Mouse (Mus musculus): Measurements from ENCODE around the gene Rassf6. TPM values are rescaled to one million over a fixed set of nuclear protein-coding genes. Genes with fewer than 3 reads are reported as not detected.

Gene Rassf6
- polyA plus RNA-seq, 1 experiment = 0.12 TPM

DNA sequence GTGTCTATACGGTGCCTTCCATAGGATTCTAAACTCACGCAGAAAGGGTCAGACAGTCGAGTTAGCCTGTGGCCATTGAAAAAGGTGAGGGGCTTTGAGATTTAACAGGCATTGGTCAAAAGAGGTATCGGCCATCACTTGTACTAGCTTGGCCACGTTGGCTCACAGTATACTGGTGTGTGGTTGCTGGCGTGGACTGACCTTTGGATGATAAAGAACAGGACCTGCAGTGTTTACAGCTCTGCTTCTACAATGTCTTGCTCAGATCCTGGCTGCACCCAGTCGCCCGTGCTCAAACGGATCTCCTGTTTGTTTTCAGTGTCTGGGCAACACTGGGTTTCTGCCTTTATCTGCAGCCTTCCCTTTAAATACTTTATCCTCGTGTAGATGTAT lies 757 bp upstream of the Rassf6 start:
- Histone ChIP-seq H3K4me3 (ENCODE audit: insufficient read depth, poor library complexity, severe bottlenecking) (no peak overlapping the region), H3K79me3 (ENCODE audit: low read depth) (no peaks in the 10 kb centered on the region), H3K27me3 (ENCODE audit: control insufficient read depth, insufficient read depth, insufficient read length) (no peaks in the 10 kb centered on the region), H3ac (ENCODE audit: control insufficient read depth, insufficient read length, low read depth) (no peak overlapping the region), H3K36me3 (ENCODE audit: control insufficient read depth, insufficient read depth) (no peaks in the 10 kb centered on the region), H3K79me2 (ENCODE audit: control insufficient read depth, insufficient read depth) (no peaks in the 10 kb centered on the region)
- TF ChIP-seq FOSL1 (IDR thresholded peaks at IDR 0.05; ENCODE audit: insufficient read depth, low read length, poor library complexity, severe bottlenecking) (no peak), MAX (IDR thresholded peaks at IDR 0.05) (no peak), USF1 (IDR thresholded peaks at IDR 0.05; ENCODE audit: low read depth) (no peak), MYOD1 (IDR thresholded peaks at IDR 0.05; ENCODE audit: control insufficient read depth, insufficient read length, low read depth) (no peak), CEBPB (IDR thresholded peaks at IDR 0.05; ENCODE audit: low read depth) (no peak), MYOG (IDR thresholded peaks at IDR 0.05; ENCODE audit: control insufficient read depth, extremely low read depth, insufficient read length) (no peak), CTCF (IDR thresholded peaks at IDR 0.05; ENCODE audit: control insufficient read depth, insufficient read depth, insufficient read length) (no peak)

DNA sequence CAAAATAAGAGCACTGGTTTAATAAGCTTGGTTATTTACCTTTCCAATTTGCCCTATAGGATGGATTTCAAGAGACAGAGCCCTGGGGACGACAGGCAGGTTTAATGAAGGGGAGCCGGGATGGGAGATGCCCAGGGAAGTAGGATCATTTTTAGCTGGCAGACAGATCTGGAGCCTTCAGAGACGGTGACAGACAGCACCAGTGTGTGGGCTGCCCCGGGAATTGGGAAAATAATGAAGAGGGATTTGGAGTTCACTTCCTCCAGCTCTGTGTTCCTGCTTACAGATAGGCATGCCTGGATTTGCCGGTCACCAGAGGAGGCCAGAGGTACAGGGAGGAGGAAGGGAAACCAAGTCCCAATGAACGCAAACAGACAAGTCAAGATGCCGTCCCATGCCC lies 5.6 kb downstream of the Rassf6 start:
- no peaks in the 10 kb centered on the region for H3K79me2 ChIP-seq (ENCODE audit: control insufficient read depth, insufficient read depth)
- H3K79me3 ChIP-seq (ENCODE audit: low read depth) = no peaks in the 10 kb centered on the region
- H3ac ChIP-seq (ENCODE audit: control insufficient read depth, insufficient read length, low read depth) = no peak overlapping the region
- H3K4me3 ChIP-seq (ENCODE audit: insufficient read depth, poor library complexity, severe bottlenecking) = no peak overlapping the region
- no peaks in the 10 kb centered on the region for H3K27me3 ChIP-seq (ENCODE audit: control insufficient read depth, insufficient read depth, insufficient read length)
- TF ChIP-seq USF1 (IDR thresholded peaks at IDR 0.05; ENCODE audit: low read depth) (no peak), MAX (IDR thresholded peaks at IDR 0.05) (no peak), MYOD1 (IDR thresholded peaks at IDR 0.05; ENCODE audit: control insufficient read depth, insufficient read length, low read depth) (no peak), CTCF (IDR thresholded peaks at IDR 0.05; ENCODE audit: control insufficient read depth, insufficient read depth, insufficient read length) (no peak), FOSL1 (IDR thresholded peaks at IDR 0.05; ENCODE audit: insufficient read depth, low read length, poor library complexity, severe bottlenecking) (no peak), CEBPB (IDR thresholded peaks at IDR 0.05; ENCODE audit: low read depth) (no peak), MYOG (IDR thresholded peaks at IDR 0.05; ENCODE audit: control insufficient read depth, extremely low read depth, insufficient read length) (no peak)
- H3K36me3 ChIP-seq (ENCODE audit: control insufficient read depth, insufficient read depth) = no peaks in the 10 kb centered on the region

DNA sequence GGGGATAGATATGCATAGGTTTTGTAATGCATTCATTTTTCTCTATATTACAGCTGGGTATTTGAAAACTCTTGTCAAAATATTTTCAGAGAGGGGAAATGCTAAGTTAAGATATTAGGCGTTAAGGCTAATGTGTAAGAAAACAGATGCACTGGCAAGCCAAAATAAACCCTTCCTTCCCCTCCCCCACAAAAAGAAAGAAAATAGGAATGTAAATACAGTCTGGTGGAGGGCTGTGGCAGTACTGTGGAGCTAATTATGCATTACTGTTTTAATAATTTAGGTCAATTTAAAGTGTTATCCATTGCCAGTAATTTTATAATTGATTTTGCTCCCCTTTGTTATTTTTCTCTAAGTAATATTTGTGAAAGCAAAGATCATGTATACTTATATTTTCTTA lies 11.9 kb downstream of the Rassf6 start:
- H3ac ChIP-seq (ENCODE audit: control insufficient read depth, insufficient read length, low read depth) = no peak overlapping the region
- H3K27me3 ChIP-seq (ENCODE audit: control insufficient read depth, insufficient read depth, insufficient read length) = no peaks in the 10 kb centered on the region
- H3K79me2 ChIP-seq (ENCODE audit: control insufficient read depth, insufficient read depth) = no peaks in the 10 kb centered on the region
- H3K4me3 ChIP-seq (ENCODE audit: insufficient read depth, poor library complexity, severe bottlenecking) = no peak overlapping the region
- TF ChIP-seq CEBPB (IDR thresholded peaks at IDR 0.05; ENCODE audit: low read depth) (no peak), MYOD1 (IDR thresholded peaks at IDR 0.05; ENCODE audit: control insufficient read depth, insufficient read length, low read depth) (no peak), FOSL1 (IDR thresholded peaks at IDR 0.05; ENCODE audit: insufficient read depth, low read length, poor library complexity, severe bottlenecking) (no peak), MYOG (IDR thresholded peaks at IDR 0.05; ENCODE audit: control insufficient read depth, extremely low read depth, insufficient read length) (no peak)
- H3K36me3 ChIP-seq (ENCODE audit: control insufficient read depth, insufficient read depth) = no peaks in the 10 kb centered on the region
- no peaks in the 10 kb centered on the region for H3K79me3 ChIP-seq (ENCODE audit: low read depth)

GRCm38 (mm10) chr5:90628011-90628410 lies 12.4 kb downstream of the Rassf6 start:
- no peaks in the 10 kb centered on the region for H3K79me3 ChIP-seq (ENCODE audit: low read depth)
- H3ac ChIP-seq (ENCODE audit: control insufficient read depth, insufficient read length, low read depth) = no peak overlapping the region
- no peak overlapping the region for H3K4me3 ChIP-seq (ENCODE audit: insufficient read depth, poor library complexity, severe bottlenecking)
- no peak for TF ChIP-seq CEBPB (IDR thresholded peaks at IDR 0.05; ENCODE audit: low read depth)
- no peak for TF ChIP-seq USF1 (IDR thresholded peaks at IDR 0.05; ENCODE audit: low read depth)
- TF ChIP-seq CTCF (IDR thresholded peaks at IDR 0.05; ENCODE audit: control insufficient read depth, insufficient read depth, insufficient read length) = no peak
- TF ChIP-seq MYOG (IDR thresholded peaks at IDR 0.05; ENCODE audit: control insufficient read depth, extremely low read depth, insufficient read length) = no peak
- TF ChIP-seq FOSL1 (IDR thresholded peaks at IDR 0.05; ENCODE audit: insufficient read depth, low read length, poor library complexity, severe bottlenecking) = no peak
- no peak for TF ChIP-seq MAX (IDR thresholded peaks at IDR 0.05)
- no peaks in the 10 kb centered on the region for H3K79me2 ChIP-seq (ENCODE audit: control insufficient read depth, insufficient read depth)
- no peaks in the 10 kb centered on the region for H3K36me3 ChIP-seq (ENCODE audit: control insufficient read depth, insufficient read depth)
- no peaks in the 10 kb centered on the region for H3K27me3 ChIP-seq (ENCODE audit: control insufficient read depth, insufficient read depth, insufficient read length)

- no peak for TF ChIP-seq MYOG (IDR thresholded peaks at IDR 0.05; ENCODE audit: control insufficient read depth, extremely low read depth, insufficient read length)
- no peak for TF ChIP-seq MAX (IDR thresholded peaks at IDR 0.05)
- TF ChIP-seq CEBPB (IDR thresholded peaks at IDR 0.05; ENCODE audit: low read depth) = no peak
- no peak for TF ChIP-seq USF1 (IDR thresholded peaks at IDR 0.05; ENCODE audit: low read depth)
- TF ChIP-seq FOSL1 (IDR thresholded peaks at IDR 0.05; ENCODE audit: insufficient read depth, low read length, poor library complexity, severe bottlenecking) = no peak
- no peak for TF ChIP-seq CTCF (IDR thresholded peaks at IDR 0.05; ENCODE audit: control insufficient read depth, insufficient read depth, insufficient read length)
- no peak for TF ChIP-seq MYOD1 (IDR thresholded peaks at IDR 0.05; ENCODE audit: control insufficient read depth, insufficient read length, low read depth)
- H3K79me3 ChIP-seq (ENCODE audit: low read depth) = no peaks in the 10 kb centered on the region
Observed at GRCm38 (mm10) chr5:90627423-90627822, 13.0 kb downstream of the Rassf6 start.

DNA sequence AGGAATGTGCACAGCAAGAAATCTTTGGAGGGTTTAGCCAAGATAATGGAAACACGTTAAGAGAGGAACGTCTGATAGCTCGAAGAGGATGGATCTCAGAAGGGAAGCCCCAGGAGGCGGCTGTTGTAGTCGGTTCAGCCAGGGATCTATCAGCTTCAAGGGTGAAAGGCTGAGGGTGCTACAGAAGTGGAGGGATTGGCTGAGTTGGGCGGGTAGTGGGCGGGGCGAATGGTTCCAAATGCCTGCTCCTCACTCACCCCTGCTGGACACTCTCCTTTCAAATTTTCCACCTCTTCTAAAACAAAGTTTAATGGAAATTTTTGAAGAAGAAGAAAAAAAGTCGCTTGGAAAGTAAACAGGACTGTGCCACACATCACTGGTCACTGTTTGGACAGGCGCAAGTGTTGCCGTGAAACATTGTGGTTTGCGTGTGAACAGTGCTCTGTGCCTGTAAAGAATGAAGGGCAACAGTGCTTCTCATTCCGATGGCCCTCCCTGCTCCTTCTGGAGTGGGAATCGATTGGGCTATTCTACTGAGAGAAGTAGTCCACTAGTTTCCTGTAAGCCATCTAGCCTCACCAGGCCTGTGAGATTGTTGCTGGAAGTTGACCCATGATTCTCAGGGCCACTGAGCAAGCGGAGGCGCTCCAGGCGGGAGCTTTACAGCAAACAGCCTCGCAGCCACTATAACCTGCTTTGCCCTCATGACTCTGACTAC lies 15.6 kb downstream of the Rassf6 start:
- no peak for TF ChIP-seq MYOD1 (IDR thresholded peaks at IDR 0.05; ENCODE audit: control insufficient read depth, insufficient read length, low read depth)
- H3K4me3 ChIP-seq (ENCODE audit: insufficient read depth, poor library complexity, severe bottlenecking) = no peak overlapping the region
- no peak overlapping the region for H3ac ChIP-seq (ENCODE audit: control insufficient read depth, insufficient read length, low read depth)
- no peaks in the 10 kb centered on the region for H3K79me2 ChIP-seq (ENCODE audit: control insufficient read depth, insufficient read depth)
- H3K36me3 ChIP-seq (ENCODE audit: control insufficient read depth, insufficient read depth) = no peaks in the 10 kb centered on the region
- no peaks in the 10 kb centered on the region for H3K79me3 ChIP-seq (ENCODE audit: low read depth)
- H3K27me3 ChIP-seq (ENCODE audit: control insufficient read depth, insufficient read depth, insufficient read length) = no peaks in the 10 kb centered on the region

More at GRCm38 (mm10) chr5:90627423-90627822, 13.0 kb downstream of the Rassf6 start:
- Histone ChIP-seq H3K27me3 (ENCODE audit: control insufficient read depth, insufficient read depth, insufficient read length) (no peaks in the 10 kb centered on the region), H3K4me3 (ENCODE audit: insufficient read depth, poor library complexity, severe bottlenecking) (no peak overlapping the region), H3K79me2 (ENCODE audit: control insufficient read depth, insufficient read depth) (no peaks in the 10 kb centered on the region), H3ac (ENCODE audit: control insufficient read depth, insufficient read length, low read depth) (no peak overlapping the region), H3K36me3 (ENCODE audit: control insufficient read depth, insufficient read depth) (no peaks in the 10 kb centered on the region)

Data from C2C12 (cell line).